ENCODE assay signal across 8 mouse cellular contexts in genomic region chr8:70857516-70857915, GRCm38 (mm10). TPM values are rescaled to one million over a fixed set of nuclear protein-coding genes. Genes with fewer than 3 reads are reported as not detected.
DNase-seq lines count a peak whose midpoint lies in the region; ATAC-seq and TF ChIP-seq lines count a peak whose summit lies in the region.

No protein-coding gene starts in this region.

- 0 out of 2 replicates have a peak, but pooled peaks have one; percentile 30 for ATAC-seq in embryonic facial prominence, embryonic 14.5 days (ENCODE audit: low read depth)
- no peak for ATAC-seq in limb, embryonic 12.5 days (ENCODE audit: insufficient number of reproducible peaks, insufficient read depth, low FRiP score, low TSS enrichment, low read depth)
- no peak for ATAC-seq in stomach, embryonic 16.5 days (ENCODE audit: insufficient read depth, low FRiP score)

- H3K27me3 ChIP-seq in embryonic facial prominence, embryonic 14.5 days (replicated peaks; ENCODE audit: control insufficient read depth, insufficient read depth, low read length): peaks cover 9% of the 10 kb centered on the region
- H3K27me3 ChIP-seq in limb, embryonic 12.5 days: peaks cover 14% of the 10 kb centered on the region
- H3K27me3 ChIP-seq in stomach, embryonic 16.5 days (ENCODE audit: control insufficient read depth, insufficient read depth, low read length): peaks cover 7% of the 10 kb centered on the region
- H3K27me3 ChIP-seq in heart, adult 2 months (ENCODE audit: control insufficient read depth, insufficient read depth, low read length): peaks cover under 1% of the 10 kb centered on the region

- H3K9me3 ChIP-seq in embryonic facial prominence, embryonic 14.5 days (ENCODE audit: control insufficient read depth, low read length): no peaks in the 10 kb centered on the region
- H3K9me3 ChIP-seq in limb, embryonic 12.5 days: no peaks in the 10 kb centered on the region
- H3K9me3 ChIP-seq in stomach, embryonic 16.5 days (replicated peaks; ENCODE audit: control insufficient read depth, low read length): no peaks in the 10 kb centered on the region

- TF ChIP-seq EP300 in heart, adult 2 months (IDR thresholded peaks at IDR 0.05; ENCODE audit: insufficient read depth, low read depth, low read length): no peak

- H3K4me2 ChIP-seq in embryonic facial prominence, embryonic 14.5 days (ENCODE audit: low read depth, low read length): peak overlapping the region; percentile 88
- H3K4me2 ChIP-seq in limb, embryonic 12.5 days: peak overlapping the region; percentile 88; the same call in 1 of the 2 replicates
- H3K4me2 ChIP-seq in stomach, embryonic 16.5 days (ENCODE audit: low read depth, low read length): peak overlapping the region; percentile 83; the same call in 1 of the 2 replicates

- H3K27ac ChIP-seq in embryonic facial prominence, embryonic 14.5 days (replicated peaks; ENCODE audit: low read depth, low read length): no peak overlapping the region
- 0 out of 2 replicates have a peak overlapping the region, but pooled peaks have one; percentile 25 for H3K27ac ChIP-seq in limb, embryonic 12.5 days
- H3K27ac ChIP-seq in stomach, embryonic 16.5 days (ENCODE audit: low read length): no peak overlapping the region
- H3K27ac ChIP-seq in heart, adult 2 months: no peak overlapping the region

- H3K4me1 ChIP-seq in embryonic facial prominence, embryonic 14.5 days (ENCODE audit: control insufficient read depth, insufficient read depth, low read length): peaks cover 8% of the 10 kb centered on the region
- peaks cover 38% of the 10 kb centered on the region for H3K4me1 ChIP-seq in limb, embryonic 12.5 days (replicated peaks)
- H3K4me1 ChIP-seq in stomach, embryonic 16.5 days (ENCODE audit: control insufficient read depth, insufficient read depth, low read length): peaks cover 13% of the 10 kb centered on the region
- H3K4me1 ChIP-seq in heart, adult 2 months (ENCODE audit: control insufficient read depth, insufficient read depth, low read length): peaks cover 2% of the 10 kb centered on the region; the same call in 1 of the 2 replicates

- H3K36me3 ChIP-seq in embryonic facial prominence, embryonic 14.5 days (ENCODE audit: control insufficient read depth, insufficient read depth, low read length): no peaks in the 10 kb centered on the region
- peaks cover 2% of the 10 kb centered on the region; the same call in 1 of the 2 replicates for H3K36me3 ChIP-seq in limb, embryonic 12.5 days
- no peaks in the 10 kb centered on the region for H3K36me3 ChIP-seq in stomach, embryonic 16.5 days (ENCODE audit: control insufficient read depth, insufficient read depth, low read length)
- H3K36me3 ChIP-seq in heart, adult 2 months (ENCODE audit: control insufficient read depth, insufficient read depth, low read length): no peaks in the 10 kb centered on the region

- intact Hi-C loops in heart, adult 2 months (cut with DNase I): no loop called here
- intact Hi-C loops in heart, postnatal 10 days (cut with DNase I): no loop called here

- TF ChIP-seq POLR2A in heart, adult 2 months (IDR thresholded peaks at IDR 0.05; ENCODE audit: insufficient read depth, low read depth, low read length): no peak

- DNase-seq in retina, postnatal 1 day: peak; percentile 64
- DNase-seq in retina, embryonic 14.5 days (ENCODE audit: low spot score): no peak
- peak; percentile 82 for DNase-seq in embryonic facial prominence, embryonic 14.5 days (ENCODE audit: low spot score)
- no peak for DNase-seq in cerebellum, adult 18-20 months
- DNase-seq in heart, adult 2 months: no peak
- DNase-seq in heart, postnatal 10 days: no peak

- H3K79me2 ChIP-seq in heart, adult 2 months (replicated peaks; ENCODE audit: control insufficient read depth, insufficient read depth, low read length): no peaks in the 10 kb centered on the region

- peak overlapping the region; percentile 53; the same call in 1 of the 2 replicates for H3K4me3 ChIP-seq in embryonic facial prominence, embryonic 14.5 days (ENCODE audit: low read depth, low read length)
- H3K4me3 ChIP-seq in limb, embryonic 12.5 days (replicated peaks): 0 out of 2 replicates have a peak overlapping the region, but pooled peaks have one; percentile 2
- H3K4me3 ChIP-seq in stomach, embryonic 16.5 days (replicated peaks; ENCODE audit: low read length): no peak overlapping the region
- no peak overlapping the region for H3K4me3 ChIP-seq in heart, adult 2 months

- no peak for TF ChIP-seq CTCF in heart, adult 2 months (IDR thresholded peaks at IDR 0.05)

- WGBS in embryonic facial prominence, embryonic 14.5 days: 6% methylated on average over 4 of the region's 4 CpGs
- 11% methylated on average over 4 of the region's 4 CpGs for WGBS in limb, embryonic 12.5 days
- WGBS in stomach, embryonic 16.5 days: 18% methylated on average over 4 of the region's 4 CpGs
- WGBS in heart, adult 2 months: 46% methylated on average over 4 of the region's 4 CpGs

- no peak overlapping the region for H3K9ac ChIP-seq in embryonic facial prominence, embryonic 14.5 days (ENCODE audit: low read depth, low read length)
- H3K9ac ChIP-seq in limb, embryonic 12.5 days (replicated peaks): 0 out of 2 replicates have a peak overlapping the region, but pooled peaks have one; percentile 27
- H3K9ac ChIP-seq in stomach, embryonic 16.5 days (ENCODE audit: low read length): peak overlapping the region; percentile 74; the same call in 1 of the 2 replicates
- H3K9ac ChIP-seq in heart, adult 2 months (ENCODE audit: low read depth, low read length): no peak overlapping the region

RNA-seq across cellular contexts. Expression of gene Kcnn1, which starts 5.5 kb away (rescaled TPM):
- 2.9 and 3.4 TPM in 2 replicates for polyA plus RNA-seq in embryonic facial prominence, embryonic 14.5 days (2014; fragmentation: Nextera tagmentation; extraction: Ambion mirVana)
- polyA plus RNA-seq in limb, embryonic 12.5 days (2016; fragmentation: Nextera tagmentation; extraction: Ambion mirVana): 4.3 and 6.0 TPM in 2 replicates
- 1.4 TPM in 2 replicates for polyA plus RNA-seq in stomach, embryonic 16.5 days (2015; fragmentation: Nextera tagmentation; extraction: Ambion mirVana)
- total RNA-seq in heart, adult 2 months (2021): 10 to 100 TPM; 12.6 to 14.7 TPM
- 21.5 and 29.0 TPM in 2 replicates for polyA plus RNA-seq in heart, adult 2 months (2012; rRNA removed)
- total RNA-seq in heart, postnatal 10 days (2021): 1 to 10 TPM; 3.1 to 3.7 TPM

RNA-seq across cellular contexts. Expression of gene Ccdc124, which starts 16.2 kb away (rescaled TPM):
- 87.1 and 91.3 TPM in 2 replicates for polyA plus RNA-seq in embryonic facial prominence, embryonic 14.5 days (2014; fragmentation: Nextera tagmentation; extraction: Ambion mirVana)
- polyA plus RNA-seq in limb, embryonic 12.5 days (2016; fragmentation: Nextera tagmentation; extraction: Ambion mirVana): 119 and 127 TPM in 2 replicates
- polyA plus RNA-seq in stomach, embryonic 16.5 days (2015; fragmentation: Nextera tagmentation; extraction: Ambion mirVana): 85.6 and 89.6 TPM in 2 replicates
- total RNA-seq in heart, adult 2 months (2021): 10 to 100 TPM; 44.6 to 49.1 TPM
- 26.8 and 40.7 TPM in 2 replicates for polyA plus RNA-seq in heart, adult 2 months (2012; rRNA removed)
- 10 to 100 TPM; 40.9 to 41.1 TPM for total RNA-seq in heart, postnatal 10 days (2021)

RNA-seq across cellular contexts. Expression of gene Arrdc2, which starts 18.0 kb away (rescaled TPM):
- 5.4 and 5.8 TPM in 2 replicates for polyA plus RNA-seq in embryonic facial prominence, embryonic 14.5 days (2014; fragmentation: Nextera tagmentation; extraction: Ambion mirVana)
- polyA plus RNA-seq in limb, embryonic 12.5 days (2016; fragmentation: Nextera tagmentation; extraction: Ambion mirVana): 5.3 and 6.4 TPM in 2 replicates
- polyA plus RNA-seq in stomach, embryonic 16.5 days (2015; fragmentation: Nextera tagmentation; extraction: Ambion mirVana): 6.0 and 7.1 TPM in 2 replicates
- 10 to 100 TPM in 1 of 2 experiments, 1 to 10 TPM in 1; 8.9 to 18.6 TPM for total RNA-seq in heart, adult 2 months (2021)
- polyA plus RNA-seq in heart, adult 2 months (2012; rRNA removed): 15.2 and 36.2 TPM in 2 replicates
- 10 to 100 TPM in 1 of 2 experiments, 1 to 10 TPM in 1; 4.7 to 18.5 TPM for total RNA-seq in heart, postnatal 10 days (2021)

RNA-seq across cellular contexts. Expression of gene Slc5a5, which starts 35.0 kb away (rescaled TPM):
- polyA plus RNA-seq in embryonic facial prominence, embryonic 14.5 days (2014; fragmentation: Nextera tagmentation; extraction: Ambion mirVana): 0.42 and 0.58 TPM in 2 replicates
- 0.15 and 0.29 TPM in 2 replicates for polyA plus RNA-seq in limb, embryonic 12.5 days (2016; fragmentation: Nextera tagmentation; extraction: Ambion mirVana)
- polyA plus RNA-seq in stomach, embryonic 16.5 days (2015; fragmentation: Nextera tagmentation; extraction: Ambion mirVana): 8.2 and 13.8 TPM in 2 replicates
- not detected for total RNA-seq in heart, adult 2 months (2021)
- polyA plus RNA-seq in heart, adult 2 months (2012; rRNA removed): 0.18 TPM in 2 replicates
- under 1 TPM in 1 of 2 experiments, not detected in 1; 0.10 TPM for total RNA-seq in heart, postnatal 10 days (2021)

RNA-seq across cellular contexts. Expression of gene Rpl18a, which starts 39.7 kb away (rescaled TPM):
- 5,430 and 5,481 TPM in 2 replicates for polyA plus RNA-seq in embryonic facial prominence, embryonic 14.5 days (2014; fragmentation: Nextera tagmentation; extraction: Ambion mirVana)
- 3,693 and 3,808 TPM in 2 replicates for polyA plus RNA-seq in limb, embryonic 12.5 days (2016; fragmentation: Nextera tagmentation; extraction: Ambion mirVana)
- 3,565 and 3,656 TPM in 2 replicates for polyA plus RNA-seq in stomach, embryonic 16.5 days (2015; fragmentation: Nextera tagmentation; extraction: Ambion mirVana)
- 1,000 to 10,000 TPM in 1 of 2 experiments, 100 to 1,000 TPM in 1; 909 to 1,075 TPM for total RNA-seq in heart, adult 2 months (2021)
- 1,802 and 2,387 TPM in 2 replicates for polyA plus RNA-seq in heart, adult 2 months (2012; rRNA removed)
- 1,000 to 10,000 TPM; 1,171 to 1,193 TPM for total RNA-seq in heart, postnatal 10 days (2021)

Comparison
In these comparisons a context has a peak if more than half of its experiments do, and no peak if none do; other contexts are left out.
1. DNase-seq: peak in retina, postnatal 1 day (single experiment) and embryonic facial prominence, embryonic 14.5 days (single experiment); none in retina, embryonic 14.5 days (single experiment), cerebellum, adult 18-20 months (0 of 2), heart, adult 2 months (0 of 2) and heart, postnatal 10 days (0 of 2).
2. H3K4me3 ChIP-seq: peak in embryonic facial prominence, embryonic 14.5 days (single experiment) and limb, embryonic 12.5 days (single experiment); none in stomach, embryonic 16.5 days (single experiment) and heart, adult 2 months (single experiment).
3. H3K9ac ChIP-seq: peak in limb, embryonic 12.5 days (single experiment) and stomach, embryonic 16.5 days (single experiment); none in embryonic facial prominence, embryonic 14.5 days (single experiment) and heart, adult 2 months (single experiment).
4. Peak in every context shown above with its lines, with median percentiles within 50 percentile points of each other: H3K4me2 ChIP-seq.